Comparison of ENCODE assay signal across 8 mouse cellular contexts in genomic region chr12:17556430-17557343, GRCm38 (mm10). TPM values are rescaled to one million over a fixed set of nuclear protein-coding genes. Genes with fewer than 3 reads are reported as not detected.
DNase-seq lines count a peak whose midpoint lies in the region; ATAC-seq and TF ChIP-seq lines count a peak whose summit lies in the region.

No protein-coding gene starts in this region.

- H3K4me1 ChIP-seq in limb, embryonic 12.5 days (replicated peaks) = peaks cover 6% of the 10 kb centered on the region; the same call in 1 of the 2 replicates
- H3K4me1 ChIP-seq in stomach, postnatal 0 days (replicated peaks; ENCODE audit: control insufficient read depth, insufficient read depth) = 0 out of 2 replicates have a peak, but pooled peaks cover 2% of the 10 kb centered on the region

- TF ChIP-seq CTCF in stomach, postnatal 0 days (IDR thresholded peaks at IDR 0.05; ENCODE audit: low read depth) = peak; percentile 84

- peak; percentile 74 for DNase-seq in urinary bladder, postnatal 14 days (ENCODE audit: low spot score)
- no peak for DNase-seq in urinary bladder, adult 2 months (ENCODE audit: low spot score)
- peak; percentile 55 to 74 for DNase-seq in gastrocnemius, postnatal 4 days (ENCODE audit: low spot score in 2 of 2)
- peak; percentile 75 for DNase-seq in kidney, adult 9 months
- peak; percentile 42 to 66 for DNase-seq in natural killer cell, adult 2 months (ENCODE audit: low spot score in 2 of 2)
- peak; percentile 71 for DNase-seq in stomach, postnatal 0 days (ENCODE audit: low spot score)

- peak; percentile 59 for ATAC-seq in common myeloid progenitor, adult 5-6 weeks (replicated peaks; ENCODE audit: low read depth, poor library complexity, severe bottlenecking)
- no peak; the same call in 1 of the 2 replicates for ATAC-seq in limb, embryonic 12.5 days (ENCODE audit: insufficient number of reproducible peaks, insufficient read depth, low FRiP score, low TSS enrichment, low read depth)
- ATAC-seq in stomach, postnatal 0 days (ENCODE audit: low FRiP score, low TSS enrichment) = no peak

- H3K4me3 ChIP-seq in limb, embryonic 12.5 days (replicated peaks) = no peak overlapping the region
- no peak overlapping the region for H3K4me3 ChIP-seq in stomach, postnatal 0 days (ENCODE audit: low read depth, low read length)

- no peaks in the 10 kb centered on the region for H3K27me3 ChIP-seq in limb, embryonic 12.5 days
- H3K27me3 ChIP-seq in stomach, postnatal 0 days (ENCODE audit: control insufficient read depth, insufficient read depth, low read length) = no peaks in the 10 kb centered on the region

- H3K4me2 ChIP-seq in limb, embryonic 12.5 days = peak overlapping the region; percentile 29
- H3K4me2 ChIP-seq in stomach, postnatal 0 days (replicated peaks; ENCODE audit: low read depth) = no peak overlapping the region; the same call in 1 of the 2 replicates

- WGBS in limb, embryonic 12.5 days = 38% methylated on average over 21 of the region's 21 CpGs
- 38% methylated on average over 21 of the region's 21 CpGs for WGBS in stomach, postnatal 0 days

- H3K27ac ChIP-seq in limb, embryonic 12.5 days = no peak overlapping the region
- no peak overlapping the region for H3K27ac ChIP-seq in stomach, postnatal 0 days (replicated peaks)

- no peaks in the 10 kb centered on the region for H3K9me3 ChIP-seq in limb, embryonic 12.5 days
- no peaks in the 10 kb centered on the region for H3K9me3 ChIP-seq in stomach, postnatal 0 days (ENCODE audit: control insufficient read depth, low read length)

- peaks cover 5% of the 10 kb centered on the region for H3K36me3 ChIP-seq in limb, embryonic 12.5 days
- H3K36me3 ChIP-seq in stomach, postnatal 0 days (ENCODE audit: control insufficient read depth, insufficient read depth, low read length) = no peaks in the 10 kb centered on the region

- TF ChIP-seq EP300 in stomach, postnatal 0 days (optimal IDR thresholded peaks at IDR 0.05) = no peak

- H3K9ac ChIP-seq in limb, embryonic 12.5 days (replicated peaks) = 0 out of 2 replicates have a peak overlapping the region, but pooled peaks have one; percentile 12
- no peak overlapping the region for H3K9ac ChIP-seq in stomach, postnatal 0 days (ENCODE audit: low read length)

RNA-seq across cellular contexts. Expression of gene Odc1, which starts 12.1 kb away (rescaled TPM):
- polyA plus RNA-seq in urinary bladder, adult 2 months (2012; rRNA removed) = 64.4 and 68.4 TPM in 2 replicates
- 383 and 403 TPM in 2 replicates for total RNA-seq in common myeloid progenitor, adult 5-6 weeks (2017)
- 100 to 1,000 TPM; 126 to 127 TPM for total RNA-seq in gastrocnemius, postnatal 4 days (2021)
- polyA plus RNA-seq in limb, embryonic 12.5 days (2016; fragmentation: Nextera tagmentation; extraction: Ambion mirVana) = 245 and 254 TPM in 2 replicates
- 67.7 and 70.4 TPM in 2 replicates for polyA plus RNA-seq in stomach, postnatal 0 days (2015; fragmentation: Nextera tagmentation; extraction: Ambion mirVana)
